Mouse (Mus musculus) right cerebral cortex, postnatal 10 days (tissue): ENCODE measurements around the gene Itih2.

ENCODE experiments used
- DNase-seq, 2 experiments: peaks; one replicate each; pipeline ENCODE4 v3.0.0; 2021; ENCODE audit warnings: low spot score in 2 of 2

Gene Itih2

DNA sequence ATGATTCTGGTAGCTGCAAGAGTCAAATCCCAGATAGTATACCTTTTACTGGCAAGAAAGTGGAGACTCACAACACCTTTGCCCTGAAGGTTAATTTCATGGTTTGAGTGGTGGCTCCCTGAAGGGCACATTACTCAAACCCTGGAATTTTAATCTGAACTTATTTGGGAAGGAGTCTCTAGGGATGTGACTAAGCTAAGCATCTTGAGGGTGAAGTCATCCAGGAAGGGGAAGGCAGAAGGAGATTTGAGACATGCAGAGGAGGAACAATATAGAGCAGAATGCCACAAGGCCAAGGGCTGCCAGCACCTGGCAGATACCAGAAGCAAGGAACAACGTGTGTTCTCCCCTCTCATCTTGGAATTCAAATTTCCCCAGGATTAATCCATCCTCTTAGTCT is 12.4 kb downstream of the Itih2 start:
- DNase-seq, result no peak

- DNase-seq, result no peak
These were observed 22.5 kb downstream of the Itih2 start for GRCm38 (mm10) chr2:10108535-10109189.

GRCm38 (mm10) chr2:10101180-10101579 is 30.0 kb downstream of the Itih2 start:
- peak; percentile 48 to 66 for DNase-seq

DNA sequence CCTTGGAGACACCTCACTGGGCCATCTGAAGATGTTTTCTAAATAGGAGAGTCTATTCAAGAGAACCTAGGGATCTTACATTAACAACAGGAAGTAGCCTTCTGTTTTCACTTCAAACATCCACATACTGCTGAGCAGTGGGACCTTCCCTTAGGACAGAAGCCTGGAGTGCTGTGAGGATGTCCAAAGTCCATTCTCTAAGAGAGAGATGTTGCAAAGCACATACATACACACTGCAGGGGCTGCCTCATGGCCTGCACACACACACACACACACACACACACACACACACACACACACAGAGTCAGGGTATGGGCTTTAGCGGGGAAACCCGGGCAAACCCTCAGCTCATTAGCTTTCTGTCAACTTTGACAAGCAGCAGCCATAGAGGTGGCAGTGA is 30.7 kb downstream of the Itih2 start:
- DNase-seq, result no peak

GRCm38 (mm10) chr2:10098598-10099215 is 32.5 kb downstream of the Itih2 start:
- peak in 1 of 2 experiments; percentile 75 for DNase-seq

DNA sequence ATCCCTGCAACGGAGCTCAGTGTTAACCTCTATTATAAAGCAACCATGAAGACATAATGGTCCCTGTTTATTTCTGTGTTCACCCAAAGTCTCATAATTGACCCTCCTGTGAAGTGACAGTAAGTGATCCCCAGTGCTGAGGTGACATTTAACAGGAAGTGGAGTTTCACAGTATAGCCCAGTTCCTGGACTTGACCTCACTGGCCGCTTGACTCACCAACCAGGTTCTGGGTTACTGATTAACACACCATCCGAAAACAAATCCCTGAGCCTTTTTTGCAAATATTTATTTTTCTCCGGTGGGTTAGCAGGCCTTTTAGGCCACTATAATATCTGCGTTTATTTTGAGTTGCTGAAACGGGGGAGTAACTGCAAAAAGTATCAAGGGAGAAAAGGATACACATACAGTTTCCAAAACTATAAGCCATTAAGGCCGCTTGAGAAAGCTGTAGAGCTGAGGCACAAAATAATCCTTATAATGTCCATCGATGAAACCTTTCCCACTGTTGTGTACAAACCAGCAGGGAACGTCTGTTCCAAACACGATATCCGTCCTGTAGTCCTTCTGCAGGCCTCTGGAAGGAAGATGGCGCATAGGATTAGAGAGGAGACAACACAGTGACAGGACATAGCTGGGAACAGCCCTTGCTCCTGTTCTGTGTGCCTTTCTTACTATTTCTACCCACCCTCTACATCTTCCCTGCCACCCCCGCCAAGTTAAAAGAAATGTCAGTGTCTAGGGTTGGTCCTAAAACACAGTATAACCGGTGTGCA is 36.7 kb downstream of the Itih2 start:
- DNase-seq, result no peak

- DNase-seq, result no peak
These were observed 43.8 kb downstream of the Itih2 start for GRCm38 (mm10) chr2:10087256-10087850.

- DNase-seq, result no peak
These were observed 48.5 kb downstream of the Itih2 start for GRCm38 (mm10) chr2:10082737-10083136.

DNA sequence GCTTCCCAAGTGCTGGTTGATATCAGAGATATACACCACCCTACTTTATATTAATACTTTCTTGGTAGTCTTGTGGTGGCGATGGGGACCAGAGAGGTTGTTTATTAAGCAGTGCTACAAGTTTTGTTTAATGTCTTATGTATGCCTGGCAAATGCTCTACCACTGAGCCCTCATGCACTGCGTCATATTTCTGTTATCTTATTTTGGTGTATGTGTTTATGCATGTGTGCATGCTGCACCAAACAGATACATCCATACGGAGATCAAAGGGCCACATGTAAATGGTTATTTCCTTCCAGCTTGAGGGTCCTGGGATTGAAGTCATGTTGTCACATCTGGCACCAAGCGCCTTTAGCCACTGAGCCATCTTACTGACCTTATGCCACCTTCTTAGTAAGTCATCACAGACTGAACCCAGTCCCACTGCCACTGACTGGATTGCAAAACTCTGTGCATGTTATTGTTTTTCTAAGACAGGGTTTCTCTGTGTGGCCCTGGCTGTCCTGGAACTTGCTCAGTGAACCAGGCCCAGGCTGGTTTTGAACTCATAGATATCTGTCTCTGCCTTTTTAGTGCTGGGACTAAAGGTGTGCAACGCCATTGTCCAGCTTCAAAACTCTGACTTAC is 49.6 kb downstream of the Itih2 start:
- no peak for DNase-seq

DNA sequence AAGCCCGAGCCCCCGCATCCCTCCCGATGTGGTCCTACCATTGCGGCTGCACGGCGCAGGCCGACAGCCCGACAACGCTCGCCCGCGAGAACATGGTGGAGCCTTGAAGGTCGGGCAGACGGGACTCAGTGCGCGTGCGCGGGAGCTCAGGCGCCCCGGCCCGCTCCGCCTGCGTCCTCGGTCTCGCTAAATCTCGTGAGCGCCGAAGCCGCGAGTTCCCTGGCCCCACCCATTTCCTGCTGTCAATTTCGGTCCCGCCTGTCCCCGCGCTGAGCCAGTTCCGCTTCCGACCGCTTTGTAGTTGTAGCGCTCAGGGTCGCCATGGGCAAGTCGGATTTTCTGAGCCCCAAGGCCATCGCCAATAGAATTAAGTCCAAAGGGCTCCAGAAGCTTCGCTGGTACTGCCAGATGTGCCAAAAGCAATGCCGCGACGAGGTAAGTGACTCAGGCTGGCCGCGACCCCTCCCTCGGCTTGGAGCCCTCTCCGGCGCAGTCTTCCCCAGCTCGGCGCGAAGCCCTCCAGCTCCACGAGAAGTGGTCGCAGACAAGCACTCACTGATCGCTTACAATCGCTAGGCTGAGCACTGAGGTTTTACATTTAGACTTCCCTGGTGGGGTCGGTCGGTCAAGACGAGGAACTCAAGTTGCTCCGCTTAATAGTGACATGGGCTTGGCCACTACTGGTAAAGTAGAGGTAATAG is 50.7 kb downstream of the Itih2 start, which contains the start of the genes Atp5c1 and Kin:
Gene Atp5c1, minus strand, starts transcription at position 201 of the 701 bp plus-strand sequence.
Gene Kin, plus strand, starts transcription at position 284 of the 701 bp plus-strand sequence.
- peak; percentile 98 to 99 for DNase-seq

GRCm38 (mm10) chr2:10079745-10080309 is 51.4 kb downstream of the Itih2 start:
- no peak for DNase-seq

GRCm38 (mm10) chr2:10076675-10077074 is 54.5 kb downstream of the Itih2 start:
- no peak for DNase-seq

GRCm38 (mm10) chr2:10074470-10074869 is 56.7 kb downstream of the Itih2 start:
- DNase-seq, result no peak

DNA sequence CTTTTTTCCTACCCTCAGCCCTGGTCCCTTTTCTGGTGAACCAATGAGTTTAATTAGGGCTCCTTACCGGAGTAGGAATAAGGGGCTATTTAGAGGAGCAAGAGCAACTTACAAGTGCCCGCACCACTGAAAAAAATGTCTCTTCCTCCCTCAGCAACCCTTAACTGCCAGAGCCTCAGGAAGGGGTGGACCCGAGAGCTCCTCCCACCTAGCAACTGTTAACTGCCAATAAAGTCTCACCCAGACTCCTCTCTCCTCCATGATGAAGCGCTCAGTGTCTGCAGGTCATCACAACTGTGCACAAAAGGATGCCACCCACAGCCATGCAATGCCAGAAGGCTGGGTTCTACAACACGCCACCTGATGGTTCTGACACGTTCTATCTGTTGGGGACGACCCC is 59.4 kb downstream of the Itih2 start:
- no peak for DNase-seq

GRCm38 (mm10) chr2:10058836-10059235 is 72.4 kb downstream of the Itih2 start:
- DNase-seq, result no peak

GRCm38 (mm10) chr2:10051996-10052395 is 79.2 kb downstream of the Itih2 start:
- DNase-seq, result no peak

GRCm38 (mm10) chr2:10050878-10051277 is 80.3 kb downstream of the Itih2 start:
- peak; percentile 53 to 80 for DNase-seq

DNA sequence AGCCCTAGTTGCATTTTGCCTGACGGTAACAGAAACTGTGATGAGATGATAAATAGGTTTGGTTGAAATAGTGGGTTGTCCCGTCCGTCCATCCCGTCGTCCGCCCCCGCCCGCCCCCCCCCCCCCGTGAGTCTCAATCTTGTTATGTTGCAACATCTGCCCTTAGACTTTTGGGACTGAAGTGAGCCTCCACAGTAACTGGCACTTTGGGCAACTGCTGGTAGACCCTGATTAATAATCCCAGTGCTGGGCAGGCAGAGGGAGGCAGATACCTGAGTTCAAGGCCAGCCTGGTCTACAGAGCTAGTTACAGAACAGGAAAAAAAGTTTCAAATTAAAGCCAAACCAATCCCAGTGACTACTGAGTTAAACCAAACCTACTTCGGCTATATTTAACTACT is 81.7 kb downstream of the Itih2 start:
- DNase-seq, result no peak

DNA sequence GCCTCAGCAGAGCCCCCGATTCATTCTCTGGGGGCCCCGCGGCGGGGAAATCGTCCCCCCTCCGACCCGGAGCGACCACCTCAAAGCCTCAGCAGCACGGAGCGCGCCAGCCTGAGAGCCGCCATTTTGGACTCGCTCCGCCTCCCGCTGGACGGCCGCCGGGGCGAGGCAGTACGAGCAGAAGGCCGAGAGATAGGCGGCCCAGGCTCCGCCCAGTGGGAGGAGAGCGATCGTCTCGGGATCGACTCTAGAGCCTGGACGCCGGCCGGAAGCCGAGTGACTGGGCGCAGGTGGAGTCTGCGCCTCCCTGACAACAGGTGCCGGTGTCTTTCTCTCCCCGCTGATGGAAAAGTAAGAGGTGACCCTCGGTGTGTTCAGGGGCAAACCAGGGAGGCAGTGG is 82.7 kb downstream of the Itih2 start, which contains the start of gene Taf3:
Gene Taf3, minus strand, starts transcription at position 136 of the 400 bp plus-strand sequence.
- DNase-seq, result peak; percentile 95 to 96

DNA sequence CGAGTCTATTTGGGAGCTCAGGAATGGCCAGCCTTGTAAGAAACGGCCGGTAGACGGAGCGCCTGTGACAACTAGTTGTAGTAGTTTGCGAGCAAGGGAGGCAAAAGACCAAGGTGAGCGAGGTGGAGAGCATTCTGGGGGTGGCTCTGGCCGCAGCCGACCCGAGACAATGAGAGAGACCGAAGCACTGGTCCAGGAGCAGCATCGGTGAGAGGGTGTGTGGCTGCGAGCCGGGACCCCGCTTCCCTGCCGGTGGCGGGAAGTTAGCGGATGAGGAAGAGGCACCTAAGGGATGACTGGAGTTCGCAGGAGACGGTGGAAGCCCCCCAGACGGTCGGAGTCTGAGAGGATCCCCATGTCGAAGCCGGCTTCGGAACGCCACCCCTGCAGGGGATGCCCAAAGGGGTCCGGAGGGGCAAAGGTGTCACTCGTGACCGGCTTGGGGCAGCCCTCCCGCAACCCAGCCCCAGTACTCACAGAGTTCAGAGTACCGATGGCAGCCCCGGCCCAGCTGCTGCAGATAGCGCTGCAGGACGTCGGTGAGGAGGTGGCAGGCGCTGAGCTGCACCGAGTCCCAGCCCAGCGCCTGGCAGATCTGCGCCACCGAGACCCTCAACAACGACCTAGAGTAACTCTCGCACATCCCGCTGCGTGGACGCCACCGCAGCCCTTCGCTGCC is 83.3 kb downstream of the Itih2 start:
- DNase-seq, result peak; percentile 46
